ENCODE assay signal across 8 mouse cellular contexts in the genomic region with DNA sequence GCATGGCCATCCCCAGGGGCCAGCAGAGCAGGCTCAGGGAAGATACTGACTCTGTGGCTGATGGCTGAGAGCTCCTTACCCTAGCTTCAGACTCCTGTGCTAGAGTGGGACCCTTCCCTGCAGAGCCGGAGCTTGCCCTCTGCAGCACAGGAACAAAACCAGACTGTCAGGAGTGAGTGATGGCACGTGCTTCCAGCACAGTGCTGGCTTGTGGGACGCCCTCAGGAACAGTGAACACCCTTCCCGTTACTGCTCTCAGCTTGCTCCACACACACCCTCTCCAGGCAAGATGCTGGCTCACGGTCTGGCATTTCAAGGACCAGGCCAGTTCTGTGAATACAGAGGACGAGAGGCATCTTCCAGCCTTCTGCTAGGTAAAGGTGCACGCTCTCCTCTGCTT. TPM values are rescaled to one million over a fixed set of nuclear protein-coding genes. Genes with fewer than 3 reads are reported as not detected.
DNase-seq lines count a peak whose midpoint lies in the region; ATAC-seq and TF ChIP-seq lines count a peak whose summit lies in the region.

No protein-coding gene starts in this region.

- H3K27me3 ChIP-seq in forebrain, embryonic 10.5 days (ENCODE audit: poor library complexity, severe bottlenecking): no peaks in the 10 kb centered on the region
- H3K27me3 ChIP-seq in forebrain, embryonic 11.5 days (ENCODE audit: control insufficient read depth, insufficient read depth, low read length): no peaks in the 10 kb centered on the region
- no peaks in the 10 kb centered on the region for H3K27me3 ChIP-seq in hindbrain, embryonic 12.5 days
- H3K27me3 ChIP-seq in neural tube, embryonic 11.5 days (ENCODE audit: control insufficient read depth, insufficient read depth, low read length): no peaks in the 10 kb centered on the region

- peak overlapping the region; percentile 40; the same call in 1 of the 2 replicates for H3K27ac ChIP-seq in forebrain, embryonic 10.5 days
- no peak overlapping the region for H3K27ac ChIP-seq in forebrain, embryonic 11.5 days (ENCODE audit: low read depth, low read length)
- peak overlapping the region; percentile 62; the same call in 1 of the 2 replicates for H3K27ac ChIP-seq in hindbrain, embryonic 12.5 days
- H3K27ac ChIP-seq in neural tube, embryonic 11.5 days (ENCODE audit: low read depth, low read length): no peak overlapping the region

- TF ChIP-seq CTCF in lung, adult 2 months (IDR thresholded peaks at IDR 0.05; ENCODE audit: insufficient read depth, low read length): no peak

- H3K9ac ChIP-seq in forebrain, embryonic 11.5 days (ENCODE audit: low read length): no peak overlapping the region
- H3K9ac ChIP-seq in hindbrain, embryonic 12.5 days: peak overlapping the region; percentile 45
- H3K9ac ChIP-seq in neural tube, embryonic 11.5 days (ENCODE audit: low read length): no peak overlapping the region

- no peaks in the 10 kb centered on the region for H3K9me3 ChIP-seq in forebrain, embryonic 10.5 days
- no peaks in the 10 kb centered on the region for H3K9me3 ChIP-seq in forebrain, embryonic 11.5 days (ENCODE audit: control insufficient read depth, low read length)
- H3K9me3 ChIP-seq in hindbrain, embryonic 12.5 days (replicated peaks): no peaks in the 10 kb centered on the region
- H3K9me3 ChIP-seq in neural tube, embryonic 11.5 days (ENCODE audit: control insufficient read depth, low read length): no peaks in the 10 kb centered on the region

- H3K4me3 ChIP-seq in forebrain, embryonic 10.5 days: no peak overlapping the region
- H3K4me3 ChIP-seq in forebrain, embryonic 11.5 days (ENCODE audit: low read depth, low read length): no peak overlapping the region
- no peak overlapping the region for H3K4me3 ChIP-seq in lung, adult 2 months (replicated peaks; ENCODE audit: extremely low read depth, low read depth, low read length)
- no peak overlapping the region for H3K4me3 ChIP-seq in hindbrain, embryonic 12.5 days
- H3K4me3 ChIP-seq in neural tube, embryonic 11.5 days (ENCODE audit: low read depth, low read length): no peak overlapping the region

- no peak overlapping the region for H3K4me2 ChIP-seq in forebrain, embryonic 11.5 days (ENCODE audit: low read depth, low read length, severe bottlenecking)
- H3K4me2 ChIP-seq in hindbrain, embryonic 12.5 days (replicated peaks): no peak overlapping the region
- H3K4me2 ChIP-seq in neural tube, embryonic 11.5 days (ENCODE audit: low read depth): no peak overlapping the region

- H3K4me1 ChIP-seq in forebrain, embryonic 10.5 days: peaks cover 23% of the 10 kb centered on the region
- H3K4me1 ChIP-seq in forebrain, embryonic 11.5 days (replicated peaks; ENCODE audit: control insufficient read depth, insufficient read depth, low read length): no peaks in the 10 kb centered on the region
- peaks cover 24% of the 10 kb centered on the region for H3K4me1 ChIP-seq in lung, adult 2 months (ENCODE audit: control insufficient read depth, insufficient read depth, low read length)
- H3K4me1 ChIP-seq in hindbrain, embryonic 12.5 days: peaks cover 22% of the 10 kb centered on the region
- peaks cover 12% of the 10 kb centered on the region for H3K4me1 ChIP-seq in neural tube, embryonic 11.5 days (ENCODE audit: control insufficient read depth, insufficient read depth, low read length)

- peaks cover 19% of the 10 kb centered on the region for H3K36me3 ChIP-seq in forebrain, embryonic 10.5 days (replicated peaks)
- H3K36me3 ChIP-seq in forebrain, embryonic 11.5 days (ENCODE audit: control insufficient read depth, insufficient read depth, low read length): no peaks in the 10 kb centered on the region
- H3K36me3 ChIP-seq in hindbrain, embryonic 12.5 days: 0 out of 2 replicates have a peak, but pooled peaks cover 9% of the 10 kb centered on the region
- no peaks in the 10 kb centered on the region for H3K36me3 ChIP-seq in neural tube, embryonic 11.5 days (ENCODE audit: control insufficient read depth, insufficient read depth, low read length)

- ATAC-seq in forebrain, embryonic 11.5 days (replicated peaks; ENCODE audit: low FRiP score): no peak
- ATAC-seq in hindbrain, embryonic 12.5 days (ENCODE audit: low FRiP score): no peak
- ATAC-seq in neural tube, embryonic 11.5 days (ENCODE audit: insufficient read depth, low FRiP score, low TSS enrichment): no peak

- DNase-seq in forebrain, embryonic 10.5 days (ENCODE audit: extremely low spot score, low spot score): no peak
- DNase-seq in forebrain, embryonic 11.5 days (ENCODE audit: low spot score): no peak
- peak; percentile 48 to 55 for DNase-seq in lung, adult 18-20 months
- no peak for DNase-seq in lung, adult 2 months
- DNase-seq in neural tube, embryonic 11.5 days (ENCODE audit: low spot score): peak; percentile 34
- DNase-seq in testis, postnatal 14 days (ENCODE audit: low spot score): no peak
- no peak for DNase-seq in ovary, postnatal 14 days (ENCODE audit: low spot score)

- TF ChIP-seq POLR2A in lung, adult 2 months (IDR thresholded peaks at IDR 0.05; ENCODE audit: borderline replicate concordance, extremely low read depth, low read depth, low read length): no peak

- 73% methylated on average over 7 of the region's 7 CpGs for WGBS in forebrain, embryonic 10.5 days
- 77% methylated on average over 7 of the region's 7 CpGs for WGBS in forebrain, embryonic 11.5 days
- 33% methylated on average over 7 of the region's 7 CpGs for WGBS in lung, adult 2 months
- WGBS in hindbrain, embryonic 12.5 days: 50% methylated on average over 7 of the region's 7 CpGs
- 36% methylated on average over 7 of the region's 7 CpGs for WGBS in neural tube, embryonic 11.5 days

RNA-seq across cellular contexts. Expression of a gene that starts 38.5 kb away (rescaled TPM):
- 7.9 and 8.1 TPM in 2 replicates for polyA plus RNA-seq in forebrain, embryonic 10.5 days (2016; fragmentation: Nextera tagmentation; extraction: Ambion mirVana)
- 7.4 and 9.4 TPM in 2 replicates for polyA plus RNA-seq in forebrain, embryonic 11.5 days (2014; fragmentation: Nextera tagmentation; extraction: Ambion mirVana)
- 39.9 and 40.4 TPM in 2 replicates for polyA plus RNA-seq in lung, adult 2 months (2012; rRNA removed)
- 8.4 and 9.5 TPM in 2 replicates for polyA plus RNA-seq in hindbrain, embryonic 12.5 days (2016; fragmentation: Nextera tagmentation; extraction: Ambion mirVana)
- 6.9 TPM in 2 replicates for polyA plus RNA-seq in neural tube, embryonic 11.5 days (2014; fragmentation: Nextera tagmentation; extraction: Ambion mirVana)

RNA-seq across cellular contexts. Expression of a gene that starts 54.7 kb away (rescaled TPM):
- 16.8 and 17.0 TPM in 2 replicates for polyA plus RNA-seq in forebrain, embryonic 10.5 days (2016; fragmentation: Nextera tagmentation; extraction: Ambion mirVana)
- 21.0 and 24.7 TPM in 2 replicates for polyA plus RNA-seq in forebrain, embryonic 11.5 days (2014; fragmentation: Nextera tagmentation; extraction: Ambion mirVana)
- 49.1 and 50.3 TPM in 2 replicates for polyA plus RNA-seq in lung, adult 2 months (2012; rRNA removed)
- 25.5 and 27.8 TPM in 2 replicates for polyA plus RNA-seq in hindbrain, embryonic 12.5 days (2016; fragmentation: Nextera tagmentation; extraction: Ambion mirVana)
- polyA plus RNA-seq in neural tube, embryonic 11.5 days (2014; fragmentation: Nextera tagmentation; extraction: Ambion mirVana): 26.4 and 27.0 TPM in 2 replicates

Comparison
In these comparisons a context has a peak if more than half of its experiments do, and no peak if none do; other contexts are left out.
1. DNase-seq: peak in lung, adult 18-20 months (2 of 2) and neural tube, embryonic 11.5 days (single experiment); none in forebrain, embryonic 10.5 days (single experiment), forebrain, embryonic 11.5 days (single experiment), lung, adult 2 months (single experiment), testis, postnatal 14 days (single experiment) and ovary, postnatal 14 days (single experiment).
2. H3K27ac ChIP-seq: peak in forebrain, embryonic 10.5 days (single experiment) and hindbrain, embryonic 12.5 days (single experiment); none in forebrain, embryonic 11.5 days (single experiment) and neural tube, embryonic 11.5 days (single experiment).